Mouse (Mus musculus) embryonic fibroblast, embryonic 13.5 days (primary cell): ENCODE results near the gene Kras.

Source experiments
- CTCF ChIP-seq: IDR thresholded peaks from 2 replicates; pipeline ENCODE4 v1.5.1; 2011; ENCODE audit warnings: mild to moderate bottlenecking, control low read depth, low read length, moderate library complexity, borderline replicate concordance; ENCODE audit not compliant: insufficient read depth
- POLR2A ChIP-seq: IDR thresholded peaks from 2 replicates; pipeline ENCODE4 v1.6.1; 2011; ENCODE audit warnings: low read depth, mild to moderate bottlenecking, control low read depth, low read length, moderate library complexity

DNA sequence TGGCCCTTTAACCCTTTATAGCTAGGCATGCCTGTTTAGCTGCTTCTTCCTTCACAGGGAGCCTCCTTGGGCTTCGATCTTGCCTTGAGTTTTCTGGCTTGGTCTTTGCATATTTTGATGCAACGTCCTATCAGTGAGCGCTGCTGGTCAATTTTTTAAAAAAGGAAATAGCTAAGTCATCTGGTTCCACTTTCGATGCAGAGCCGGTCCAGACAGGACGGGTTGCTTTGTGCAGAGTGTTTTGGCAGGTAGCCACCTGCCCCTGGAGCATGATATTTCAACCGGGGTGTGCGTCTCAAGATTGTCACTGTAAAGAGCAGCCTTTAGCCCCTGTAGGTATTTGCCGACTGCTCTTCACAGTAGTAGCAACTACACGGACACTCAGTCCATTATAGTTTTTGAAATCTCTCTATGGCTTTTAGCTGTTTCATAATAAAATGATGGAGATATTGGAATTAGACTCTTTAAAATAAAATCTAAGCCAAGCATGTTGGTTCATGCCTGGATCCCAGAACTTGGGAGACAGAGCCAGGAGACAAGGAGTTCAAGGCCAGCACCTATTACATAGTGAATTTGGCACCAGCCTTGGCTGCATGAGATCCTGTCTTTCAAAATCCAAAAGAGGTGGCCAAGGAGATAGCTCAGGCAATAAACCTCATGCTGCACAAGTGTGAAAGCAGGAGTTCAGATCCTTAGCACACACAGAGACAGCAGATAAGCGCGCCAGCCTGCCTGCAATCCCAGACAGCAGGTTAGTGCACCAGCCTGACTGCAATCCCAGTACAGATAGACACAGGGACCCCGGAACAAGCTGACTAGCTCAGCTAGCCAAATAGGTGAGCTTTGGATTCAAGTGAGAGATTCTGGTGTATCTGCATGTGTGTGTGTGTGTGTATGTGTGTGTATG is 41.6 kb upstream of the Kras start:
- no peak for TF ChIP-seq CTCF
- no peak for TF ChIP-seq POLR2A
